Mouse (Mus musculus): ENCODE results near the gene Vmn2r121.

DNA sequence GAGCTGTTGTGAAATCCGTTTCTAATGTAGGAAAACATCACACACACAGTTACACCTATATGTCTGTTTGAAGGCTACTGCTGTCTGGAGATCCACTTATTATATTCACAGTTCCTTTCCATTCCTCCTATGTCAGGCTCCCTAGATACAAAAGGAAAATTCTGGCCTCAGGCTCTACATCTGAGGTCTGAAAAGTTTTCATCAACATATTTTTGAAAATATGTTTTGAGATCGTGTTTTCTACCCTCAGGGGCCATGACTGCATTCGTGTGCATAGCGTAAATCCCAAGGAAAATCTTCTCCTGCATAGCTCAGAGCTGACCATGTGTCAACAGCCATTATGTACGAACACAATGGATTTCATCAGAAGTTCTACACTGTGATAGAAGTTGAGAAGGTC, at the start of gene Vmn2r121:
- TF ChIP-seq POLR2A (IDR thresholded peaks at IDR 0.05; ENCODE audit: borderline replicate concordance, low read depth, low read length) (no peak), CTCF (IDR thresholded peaks at IDR 0.05; ENCODE audit: low read depth, low read length) (no peak)
